Mouse (Mus musculus): ENCODE results near the gene Itgb5. TPM values are rescaled to one million over a fixed set of nuclear protein-coding genes. Genes with fewer than 3 reads are reported as not detected.

Itgb5 gene
- total and polyA plus RNA-seq, 3 experiments: 0.85 to 20.1 (median 1.8) TPM

GRCm38 (mm10) chr16:33930785-33931184, 101.3 kb downstream of the Itgb5 start:
- Histone ChIP-seq H3K4me1 (ENCODE audit: control insufficient read depth in 1 of 2, insufficient read depth in 2 of 2) (no peaks in the 10 kb centered on the region), H3K9ac (ENCODE audit: insufficient read depth, low read depth) (no peak overlapping the region), H3K9me3 (replicated peaks; ENCODE audit: low read length) (peaks cover 2% of the 10 kb centered on the region), H3K27ac (ENCODE audit: insufficient read depth, low read depth) (no peak overlapping the region), H3K36me3 (replicated peaks in 1 of 2; ENCODE audit: control insufficient read depth in 1 of 2, insufficient read depth in 1 of 2, low read length in 1 of 2) (no peaks in the 10 kb centered on the region), H3K79me2 (replicated peaks; ENCODE audit: control insufficient read depth, extremely low read depth, insufficient read depth, poor library complexity, severe bottlenecking) (no peaks in the 10 kb centered on the region), H3K4me2 (ENCODE audit: insufficient read depth, low read depth, poor library complexity, severe bottlenecking) (no peak overlapping the region), H3K27me3 (replicated peaks) (peaks cover 52% of the 10 kb centered on the region), H3K4me3 (replicated peaks in 1 of 3; ENCODE audit: low read depth in 2 of 3, low read length in 2 of 3, poor library complexity in 1 of 3) (no peak overlapping the region)
- TF ChIP-seq JUND (conservative IDR thresholded peaks at IDR 0.05; ENCODE audit: low read depth, low read length) (no peak), PAX5 (IDR thresholded peaks at IDR 0.05; ENCODE audit: low read length) (no peak), GABPA (IDR thresholded peaks at IDR 0.05; ENCODE audit: insufficient replicate concordance, low read depth, low read length) (no peak), CTCF (conservative IDR thresholded peaks at IDR 0.05 in 1 of 2, IDR thresholded peaks at IDR 0.05 in 1 of 2; ENCODE audit: low read depth in 2 of 2, low read length in 2 of 2) (no peak), CHD1 (IDR thresholded peaks at IDR 0.05; ENCODE audit: low read depth, low read length) (no peak), E2F4 (IDR thresholded peaks at IDR 0.05; ENCODE audit: insufficient replicate concordance, low read depth, low read length) (no peak), RCOR1 (conservative IDR thresholded peaks at IDR 0.05; ENCODE audit: low read depth, low read length) (no peak), USF2 (conservative IDR thresholded peaks at IDR 0.05; ENCODE audit: low read depth, low read length) (no peak), MXI1 (IDR thresholded peaks at IDR 0.05; ENCODE audit: low read depth, low read length) (no peak), SMC3 (IDR thresholded peaks at IDR 0.05; ENCODE audit: low read depth, low read length) (no peak), TCF12 (IDR thresholded peaks at IDR 0.05; ENCODE audit: low read depth, low read length) (no peak), CHD2 (IDR thresholded peaks at IDR 0.05; ENCODE audit: low read length) (no peak), ZNF384 (IDR thresholded peaks at IDR 0.05; ENCODE audit: low read depth, low read length) (no peak), HCFC1 (IDR thresholded peaks at IDR 0.05; ENCODE audit: low read depth, low read length) (no peak), ETS1 (conservative IDR thresholded peaks at IDR 0.05; ENCODE audit: low read depth, low read length) (no peak)
- dilution Hi-C loops (cut with MboI; ENCODE audit: extremely low pct_ligation_motif_present, extremely low pct_unique_long_range_greater_than_20kb, low sequenced_read_pairs) (no loop called here), in situ Hi-C loops (cut with MboI; ENCODE audit: low pct_ligation_motif_present, low pct_unique_long_range_greater_than_20kb, low sequenced_read_pairs) (no loop called here)
- no peak for DNase-seq (ENCODE audit: extremely low read depth)

- TF ChIP-seq PAX5 (IDR thresholded peaks at IDR 0.05; ENCODE audit: low read length) (no peak), BHLHE40 (IDR thresholded peaks at IDR 0.05; ENCODE audit: low read depth, low read length) (no peak), SIN3A (IDR thresholded peaks at IDR 0.05; ENCODE audit: low read length) (no peak), MYC (IDR thresholded peaks at IDR 0.05; ENCODE audit: low read depth, low read length) (no peak), CHD2 (IDR thresholded peaks at IDR 0.05; ENCODE audit: low read length) (no peak), MAFK (IDR thresholded peaks at IDR 0.05; ENCODE audit: insufficient replicate concordance, low read length) (no peak), JUN (IDR thresholded peaks at IDR 0.05; ENCODE audit: insufficient read depth, low read depth, low read length) (no peak), UBTF (IDR thresholded peaks at IDR 0.05; ENCODE audit: low read depth, low read length) (no peak), RCOR1 (conservative IDR thresholded peaks at IDR 0.05; ENCODE audit: low read depth, low read length) (no peak), ZNF384 (IDR thresholded peaks at IDR 0.05; ENCODE audit: low read depth, low read length) (no peak), IRF4 (IDR thresholded peaks at IDR 0.05; ENCODE audit: low read depth, low read length) (no peak), USF1 (IDR thresholded peaks at IDR 0.05; ENCODE audit: low read depth, low read length) (no peak), ZC3H11A (IDR thresholded peaks at IDR 0.05; ENCODE audit: low read depth, low read length) (no peak), POLR2A (IDR thresholded peaks at IDR 0.05; ENCODE audit: low read depth, low read length) (no peak), MEF2A (IDR thresholded peaks at IDR 0.05; ENCODE audit: borderline replicate concordance, low read depth, low read length) (no peak), POLR2AphosphoS2 (IDR thresholded peaks at IDR 0.05; ENCODE audit: low read depth, low read length) (no peak), GABPA (IDR thresholded peaks at IDR 0.05; ENCODE audit: insufficient replicate concordance, low read depth, low read length) (no peak)
Observed at GRCm38 (mm10) chr16:33931682-33932081, 102.2 kb downstream of the Itgb5 start.

More at GRCm38 (mm10) chr16:33931682-33932081, 102.2 kb downstream of the Itgb5 start:
- H3K4me2 ChIP-seq (ENCODE audit: insufficient read depth, low read depth, poor library complexity, severe bottlenecking): no peak overlapping the region
- H3K27me3 ChIP-seq (replicated peaks): peaks cover 49% of the 10 kb centered on the region
- no peaks in the 10 kb centered on the region for H3K4me1 ChIP-seq (ENCODE audit: control insufficient read depth in 1 of 2, insufficient read depth in 2 of 2)
- dilution Hi-C loops (cut with MboI; ENCODE audit: extremely low pct_ligation_motif_present, extremely low pct_unique_long_range_greater_than_20kb, low sequenced_read_pairs) (no loop called here), in situ Hi-C loops (cut with MboI; ENCODE audit: low pct_ligation_motif_present, low pct_unique_long_range_greater_than_20kb, low sequenced_read_pairs) (no loop called here)
- no peaks in the 10 kb centered on the region for H3K79me2 ChIP-seq (replicated peaks; ENCODE audit: control insufficient read depth, extremely low read depth, insufficient read depth, poor library complexity, severe bottlenecking)
- H3K36me3 ChIP-seq (replicated peaks in 1 of 2; ENCODE audit: control insufficient read depth in 1 of 2, insufficient read depth in 1 of 2, low read length in 1 of 2): no peaks in the 10 kb centered on the region
- H3K27ac ChIP-seq (ENCODE audit: insufficient read depth, low read depth): no peak overlapping the region
- no peak for DNase-seq (ENCODE audit: extremely low read depth)
- no peak overlapping the region for H3K4me3 ChIP-seq (replicated peaks in 1 of 3; ENCODE audit: low read depth in 2 of 3, low read length in 2 of 3, poor library complexity in 1 of 3)
- H3K9ac ChIP-seq (ENCODE audit: insufficient read depth, low read depth): no peak overlapping the region
- peaks cover 2% of the 10 kb centered on the region for H3K9me3 ChIP-seq (replicated peaks; ENCODE audit: low read length)

All from CH12.LX (cell line).